Comparison of ENCODE assay signal across 12 mouse cellular contexts in genomic region chr9:70914659-70915355, GRCm38 (mm10). TPM values are rescaled to one million over a fixed set of nuclear protein-coding genes. Genes with fewer than 3 reads are reported as not detected.
DNase-seq lines count a peak whose midpoint lies in the region; ATAC-seq and TF ChIP-seq lines count a peak whose summit lies in the region.
"Had no signal": no experiment of that assay in that cellular context is flagged by ENCODE, and none has a peak within 500 bp of the region (broad histone marks: within the 10 kb centered on the region; RNA-seq: fewer than 3 reads in every experiment).

No protein-coding gene starts in this region.

- H3K4me1 ChIP-seq in kidney, adult 2 months (ENCODE audit: control insufficient read depth, insufficient read depth, low read length): no peaks in the 10 kb centered on the region
- peaks cover 67% of the 10 kb centered on the region for H3K4me1 ChIP-seq in G1E (ENCODE audit: insufficient read depth, low read depth, low read length)
- H3K4me1 ChIP-seq in liver, embryonic 13.5 days (replicated peaks): peaks cover 85% of the 10 kb centered on the region

- DNase-seq in kidney, adult 2 months: no peak
- DNase-seq in kidney, postnatal 14 days: no peak
- peak; percentile 51 for DNase-seq in G1E (ENCODE audit: low spot score)
- peak; percentile 81 for DNase-seq in c-Kit-positive CD71-positive TER-119-positive erythroid progenitor cells, embryonic 14.5 days (ENCODE audit: low spot score)
- DNase-seq in liver, embryonic 13.5 days: peak; percentile 61
- DNase-seq in ovary, adult 18-20 months (ENCODE audit: low spot score): no peak
- DNase-seq in thymus, postnatal 4 days: no peak
- DNase-seq in lung, postnatal 10 days: no peak
- DNase-seq: cerebellum, postnatal 10 days; gastrocnemius, postnatal 36 days; lung, postnatal 36 days; right cerebral cortex, adult 18-20 months had no signal

- H3K9me3 ChIP-seq in G1E (replicated peaks): no peaks in the 10 kb centered on the region
- H3K9me3 ChIP-seq in liver, embryonic 13.5 days (replicated peaks): no peaks in the 10 kb centered on the region

- ATAC-seq in G1E (ENCODE audit: extremely low read depth, insufficient number of reproducible peaks, low FRiP score, poor library complexity, severe bottlenecking): peak; percentile 75
- ATAC-seq in liver, embryonic 13.5 days (ENCODE audit: low read depth): peak; percentile 97

- no peak overlapping the region for H3K27ac ChIP-seq in kidney, adult 2 months (ENCODE audit: insufficient read depth, low read depth, low read length)
- peak overlapping the region; percentile 97 for H3K27ac ChIP-seq in liver, embryonic 13.5 days

- WGBS in kidney, adult 2 months: 66% methylated on average over 10 of the region's 10 CpGs
- 31% methylated on average over 10 of the region's 10 CpGs for WGBS in liver, embryonic 13.5 days (ENCODE audit: insufficient replicate concordance)

- no peak for TF ChIP-seq POLR2A in kidney, adult 2 months (IDR thresholded peaks at IDR 0.05; ENCODE audit: low read depth, low read length)

- H3K36me3 ChIP-seq in kidney, adult 2 months (ENCODE audit: control insufficient read depth, insufficient read depth, low read length): no peaks in the 10 kb centered on the region
- H3K36me3 ChIP-seq in G1E (replicated peaks): no peaks in the 10 kb centered on the region
- H3K36me3 ChIP-seq in liver, embryonic 13.5 days: no peaks in the 10 kb centered on the region

- H3K9ac ChIP-seq in liver, embryonic 13.5 days: peak overlapping the region; percentile 63

- no peak overlapping the region for H3K4me3 ChIP-seq in kidney, adult 2 months (ENCODE audit: insufficient read depth, low read depth, low read length)
- H3K4me3 ChIP-seq in G1E (ENCODE audit: low read depth, low read length): peak overlapping the region; percentile 59; the same call in 1 of the 2 replicates
- no peak overlapping the region for H3K4me3 ChIP-seq in liver, embryonic 13.5 days (replicated peaks)

- H3K4me2 ChIP-seq in liver, embryonic 13.5 days: peak overlapping the region; percentile 53

- H3K27me3 ChIP-seq in kidney, adult 2 months (replicated peaks; ENCODE audit: control insufficient read depth, insufficient read depth, low read length): no peaks in the 10 kb centered on the region
- 0 out of 2 replicates have a peak, but pooled peaks cover 3% of the 10 kb centered on the region for H3K27me3 ChIP-seq in G1E (ENCODE audit: insufficient read depth, low read length)
- H3K27me3 ChIP-seq in liver, embryonic 13.5 days: no peaks in the 10 kb centered on the region

- TF ChIP-seq CTCF in kidney, adult 2 months (conservative IDR thresholded peaks at IDR 0.05; ENCODE audit: insufficient read depth, insufficient read length, low read depth, low read length): 0 out of 2 replicates have a peak, but pooled peaks have one; percentile 22
- no peak for TF ChIP-seq CTCF in G1E (IDR thresholded peaks at IDR 0.05; ENCODE audit: low read depth, low read length)

RNA-seq across cellular contexts. Expression of gene Lipc, which starts 37.2 kb away (rescaled TPM):
- 0.58 TPM in 2 replicates for polyA plus RNA-seq in kidney, adult 2 months (2012; rRNA removed)
- total RNA-seq in G1E (2014; fragmentation: Nextera tagmentation) (not detected in 2 replicates), G1E (2017) (0.11 and 0.52 TPM in 2 replicates)
- polyA plus RNA-seq in G1E (2012): not detected in 2 replicates
- polyA plus RNA-seq in liver, embryonic 13.5 days (2015; fragmentation: Nextera tagmentation; extraction: Ambion mirVana): 19.7 and 24.6 TPM in 2 replicates
- total RNA-seq: gastrocnemius, postnatal 36 days had no signal

Comparison
In these comparisons a context has a peak if more than half of its experiments do, and no peak if none do; other contexts are left out.
1. DNase-seq: peak in G1E (single experiment), c-Kit-positive CD71-positive TER-119-positive erythroid progenitor cells, embryonic 14.5 days (single experiment) and liver, embryonic 13.5 days (single experiment); none in kidney, adult 2 months (single experiment), kidney, postnatal 14 days (single experiment), ovary, adult 18-20 months (single experiment), thymus, postnatal 4 days (single experiment) and lung, postnatal 10 days (single experiment).
2. RNA of gene Lipc, which starts 37.2 kb away (polyA plus RNA-seq): 19.7 to 24.6 TPM in liver, embryonic 13.5 days; 0.58 TPM in kidney, adult 2 months and not detected in G1E; every median in the first group is over 10 times any median in the second.